Mouse (Mus musculus): ENCODE data around the gene Cic.

GRCm38 (mm10) chr7:25274571-25274970 is 7.1 kb downstream of the Cic start:
- no peak for TF ChIP-seq POLR2A (IDR thresholded peaks at IDR 0.05; ENCODE audit: control insufficient read depth, extremely low read depth, insufficient read depth, low read length, poor library complexity)
- TF ChIP-seq CTCF (IDR thresholded peaks at IDR 0.05; ENCODE audit: borderline replicate concordance, control insufficient read depth, extremely low read depth, insufficient read depth, low read length, poor library complexity), result no peak

All from thymus, adult 2 months (tissue).